Mouse (Mus musculus): Measurements from ENCODE around the gene Ccdc30.

Gene Ccdc30

GRCm38 (mm10) chr4:119415072-119415753 is at the start of gene Ccdc30:
Gene Ccdc30, minus strand, starts transcription at chr4:119415521.
- DNase-seq (ENCODE audit: low spot score) = peak; percentile 91

DNA sequence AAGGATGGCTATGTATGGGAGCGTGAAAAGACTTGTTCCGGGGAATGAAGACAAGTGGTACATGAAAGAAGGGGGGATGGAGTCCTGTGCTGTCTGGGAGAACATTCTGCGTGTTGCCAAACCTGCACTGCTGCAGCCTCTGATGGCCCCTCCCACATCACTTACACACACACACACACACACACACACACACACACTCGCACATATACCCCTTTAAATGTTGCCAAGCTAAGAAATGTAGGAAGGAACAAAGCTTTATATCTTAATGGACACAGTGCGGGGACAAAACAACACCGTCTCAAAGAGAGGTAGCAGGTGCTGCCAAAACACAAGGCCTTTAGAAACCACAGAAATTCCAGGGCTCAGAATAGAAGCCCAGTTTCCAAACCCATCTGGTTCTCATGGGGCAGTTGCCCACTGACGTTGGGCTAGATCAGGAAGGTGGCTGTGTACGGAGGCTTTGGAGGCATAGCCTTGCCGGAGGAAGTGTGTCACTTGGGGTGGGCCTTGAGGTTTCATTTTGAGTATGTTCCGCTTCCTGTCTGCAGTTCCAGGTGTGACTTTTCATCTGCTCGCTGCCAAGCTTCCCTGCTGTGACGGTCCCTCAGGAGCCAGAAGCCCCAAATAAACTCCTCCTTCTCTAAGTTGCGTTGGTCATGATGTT is 48.6 kb upstream of the Ccdc30 start:
- no peak for DNase-seq (ENCODE audit: low spot score)

- peak; percentile 21 for DNase-seq (ENCODE audit: low spot score)
Observed at GRCm38 (mm10) chr4:119462858-119463755, 47.8 kb upstream of the Ccdc30 start.

DNA sequence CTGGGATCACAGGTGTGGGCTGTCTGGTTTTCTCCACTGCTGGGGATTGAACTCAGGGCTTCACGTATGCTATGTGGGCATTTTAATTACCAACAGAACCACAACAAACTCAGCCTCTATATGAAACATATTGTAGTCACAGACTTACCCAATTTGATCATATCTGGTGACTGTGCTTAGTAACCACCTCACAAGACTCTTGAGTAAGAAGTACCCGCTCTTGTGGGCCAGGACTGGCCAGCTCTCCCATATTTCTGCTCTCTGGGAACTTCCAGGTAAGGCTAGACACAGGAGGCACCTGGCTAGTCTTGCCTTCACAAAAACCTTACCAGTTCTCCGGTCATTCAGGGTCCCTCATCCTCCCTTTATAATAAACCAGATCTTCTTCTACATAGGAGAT is 47.1 kb upstream of the Ccdc30 start:
- DNase-seq (ENCODE audit: low spot score) = no peak

GRCm38 (mm10) chr4:119460728-119461141 is 45.4 kb upstream of the Ccdc30 start:
- peak; percentile 78 for DNase-seq (ENCODE audit: low spot score)

DNA sequence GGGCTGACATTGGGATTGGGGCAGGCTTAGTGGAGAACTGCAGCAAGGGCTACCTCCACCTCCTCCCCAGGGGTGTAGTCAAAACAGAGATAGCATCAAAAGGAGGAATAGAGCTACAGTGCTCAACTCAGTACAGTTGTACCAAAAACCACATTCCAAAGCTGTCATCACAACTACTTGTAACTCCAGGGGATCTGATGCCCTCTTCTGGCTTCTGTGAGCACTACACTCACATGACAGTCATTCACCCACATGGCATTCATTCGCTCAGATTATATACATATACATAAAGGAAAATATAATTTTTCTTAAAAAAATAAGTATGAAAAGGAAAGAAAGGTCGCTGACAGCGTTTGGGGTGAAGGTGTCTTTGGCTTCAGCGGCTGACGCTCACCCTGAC is 45.0 kb upstream of the Ccdc30 start:
- DNase-seq (ENCODE audit: low spot score) = no peak

DNA sequence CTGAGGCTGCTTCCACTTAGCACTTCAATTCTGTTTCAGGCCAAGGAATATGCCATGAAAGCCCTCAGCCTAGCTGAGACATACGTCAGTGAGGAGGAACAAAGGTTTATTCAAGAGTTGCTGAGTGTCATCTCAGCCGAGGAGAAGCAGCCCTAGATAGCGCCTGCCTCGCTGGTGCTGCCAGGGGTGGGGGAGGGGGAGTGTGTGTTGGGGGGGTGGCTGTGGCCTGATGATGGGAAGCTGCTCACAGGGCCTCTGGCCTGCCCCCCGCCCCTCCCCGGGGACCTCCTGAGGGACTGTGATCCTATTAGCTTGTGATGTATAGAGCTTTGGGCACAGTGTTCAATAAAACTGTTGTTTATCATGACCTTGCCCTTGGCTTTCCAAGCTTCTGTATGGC is 38.2 kb upstream of the Ccdc30 start:
- no peak for DNase-seq (ENCODE audit: low spot score)

- no peak for DNase-seq (ENCODE audit: low spot score)
Observed at GRCm38 (mm10) chr4:119453128-119453527, 37.8 kb upstream of the Ccdc30 start.

DNA sequence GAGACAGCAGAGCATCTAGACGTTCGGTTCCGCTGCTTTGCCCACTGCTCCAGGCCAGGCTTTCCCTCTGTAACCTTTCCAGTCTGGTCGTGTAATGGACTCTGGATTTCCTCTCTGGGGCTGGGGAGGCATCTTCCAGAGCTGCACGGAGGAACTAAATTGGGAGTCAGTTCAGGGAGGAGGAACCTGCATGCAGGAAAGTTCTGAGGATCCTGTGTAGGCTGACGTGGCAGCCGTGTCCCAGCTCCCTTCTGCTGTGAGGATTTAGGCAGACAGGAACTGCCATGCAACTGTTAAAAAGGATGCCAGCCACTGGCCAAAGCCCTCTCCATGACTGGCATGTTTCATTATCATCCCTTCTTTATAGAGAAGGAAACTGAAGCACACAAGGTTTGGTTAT is 35.1 kb upstream of the Ccdc30 start:
- no peak for DNase-seq (ENCODE audit: low spot score)

DNA sequence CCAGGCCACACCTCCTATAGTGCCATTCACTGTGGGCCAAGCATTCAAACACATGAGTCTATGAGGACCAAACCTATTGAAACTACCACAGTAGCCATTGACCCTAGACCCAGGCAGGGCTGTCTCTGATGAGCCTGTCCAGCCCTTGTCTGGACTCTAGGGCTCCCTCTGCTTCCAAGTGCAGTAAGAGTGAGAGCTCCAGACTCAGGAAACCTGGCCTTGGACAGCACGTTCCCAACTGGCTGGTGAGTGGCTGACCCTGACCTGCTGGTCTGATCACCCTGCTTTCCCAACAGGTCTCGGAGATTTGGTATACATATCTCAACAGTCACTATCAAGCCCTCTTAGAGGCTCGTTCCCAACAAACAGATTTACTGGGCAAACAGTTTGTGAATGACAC is 32.5 kb upstream of the Ccdc30 start:
- DNase-seq (ENCODE audit: low spot score) = no peak

DNA sequence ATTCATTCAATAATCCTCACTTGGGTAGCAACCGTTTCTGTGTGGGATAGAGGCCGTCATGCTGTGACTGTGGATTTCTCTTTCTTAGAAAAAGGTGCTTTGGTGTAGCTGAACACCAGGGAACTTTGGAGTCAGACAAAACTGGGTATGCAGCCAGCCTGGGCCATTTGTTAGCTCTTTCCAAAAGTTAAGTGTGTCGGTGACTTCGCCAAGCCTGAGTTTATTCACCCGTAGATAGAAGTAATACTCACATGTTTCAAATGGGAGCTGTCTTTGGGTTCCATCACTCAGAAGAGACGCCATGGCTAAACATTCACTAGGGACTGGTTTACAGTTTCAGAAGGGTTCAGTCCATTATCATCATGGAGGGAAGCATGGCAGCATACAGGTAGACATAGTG is 31.9 kb upstream of the Ccdc30 start:
- DNase-seq (ENCODE audit: low spot score) = no peak

DNA sequence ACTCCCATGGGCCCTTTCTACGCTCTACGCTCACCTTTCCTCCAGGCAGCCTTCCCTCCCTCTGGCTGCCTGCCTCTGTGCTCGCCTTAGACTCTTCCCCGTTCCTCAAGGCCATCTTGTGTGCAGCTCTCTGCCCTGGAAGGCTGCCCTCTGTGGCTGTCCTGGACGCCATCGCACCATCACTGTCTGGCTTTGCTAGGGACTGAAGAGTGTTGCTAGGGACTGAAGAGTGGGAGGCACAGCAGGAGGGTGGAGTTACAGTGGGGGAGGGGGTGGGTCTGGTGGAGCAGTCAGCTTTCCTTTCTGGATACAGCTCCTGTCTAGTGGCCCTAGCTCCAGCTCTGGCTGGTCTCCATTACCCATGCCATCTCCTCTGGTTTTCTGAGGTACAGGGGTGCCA is 27.2 kb upstream of the Ccdc30 start:
- DNase-seq (ENCODE audit: low spot score) = no peak

DNA sequence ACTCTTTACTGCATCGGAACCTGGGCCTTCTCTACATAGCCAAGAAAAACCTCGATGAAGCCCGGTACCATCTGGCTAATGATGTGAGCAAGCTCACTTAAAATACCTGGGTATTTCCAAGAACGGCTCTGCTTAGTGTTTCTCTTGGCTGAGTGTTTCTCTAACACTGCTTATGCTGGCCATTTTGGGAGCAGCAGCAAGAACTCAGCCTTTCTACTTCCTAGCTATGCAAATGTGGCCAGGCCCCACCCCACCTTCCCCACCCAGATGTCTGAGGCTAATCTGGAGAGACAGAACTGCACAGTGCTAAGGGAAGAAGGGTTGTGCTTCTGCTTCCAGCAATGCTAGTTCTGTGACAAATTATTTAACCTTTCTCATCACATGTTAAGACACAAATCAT is 26.5 kb upstream of the Ccdc30 start:
- no peak for DNase-seq (ENCODE audit: low spot score)

DNA sequence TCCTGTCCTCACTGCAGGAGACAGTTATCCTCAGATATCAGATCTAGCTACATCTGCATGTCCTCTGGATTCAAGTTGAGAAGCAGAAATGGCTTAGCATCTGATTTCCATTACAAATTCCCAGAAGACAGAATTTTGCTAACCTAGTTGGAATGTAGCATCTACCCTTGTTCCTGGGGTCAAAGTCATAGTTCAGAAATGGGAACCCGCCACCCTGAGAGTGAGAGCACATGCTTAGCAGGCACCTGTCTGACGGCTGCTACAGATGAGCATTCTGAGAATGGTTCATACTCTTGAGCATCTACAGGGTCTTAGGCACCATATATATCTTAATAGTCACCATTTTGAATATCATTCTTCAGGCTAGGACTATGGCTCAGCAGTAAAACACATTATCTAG is 22.6 kb upstream of the Ccdc30 start:
- DNase-seq (ENCODE audit: low spot score) = no peak

DNA sequence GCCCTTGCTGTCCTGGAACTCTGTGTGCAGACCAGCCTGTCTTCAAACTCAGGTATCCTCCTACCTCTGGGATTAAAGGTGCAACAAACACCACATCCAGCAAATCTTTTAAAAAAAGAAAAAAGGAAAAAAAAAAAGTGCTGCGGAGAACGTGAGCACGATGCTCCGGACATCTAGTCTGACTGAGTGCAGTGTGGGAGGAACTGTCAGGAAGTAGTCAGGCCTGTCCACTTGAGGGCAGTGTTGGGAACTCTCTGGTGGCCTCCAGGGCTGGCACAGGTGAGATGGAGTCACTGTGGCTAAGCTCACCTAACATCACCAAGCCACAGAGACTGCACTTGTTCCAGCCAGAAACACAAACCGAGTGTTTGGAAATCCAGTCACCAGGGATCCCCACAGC is 15.4 kb upstream of the Ccdc30 start:
- no peak for DNase-seq (ENCODE audit: low spot score)

- no peak for DNase-seq (ENCODE audit: low spot score)
Observed at GRCm38 (mm10) chr4:119427680-119428079, 12.4 kb upstream of the Ccdc30 start.

DNA sequence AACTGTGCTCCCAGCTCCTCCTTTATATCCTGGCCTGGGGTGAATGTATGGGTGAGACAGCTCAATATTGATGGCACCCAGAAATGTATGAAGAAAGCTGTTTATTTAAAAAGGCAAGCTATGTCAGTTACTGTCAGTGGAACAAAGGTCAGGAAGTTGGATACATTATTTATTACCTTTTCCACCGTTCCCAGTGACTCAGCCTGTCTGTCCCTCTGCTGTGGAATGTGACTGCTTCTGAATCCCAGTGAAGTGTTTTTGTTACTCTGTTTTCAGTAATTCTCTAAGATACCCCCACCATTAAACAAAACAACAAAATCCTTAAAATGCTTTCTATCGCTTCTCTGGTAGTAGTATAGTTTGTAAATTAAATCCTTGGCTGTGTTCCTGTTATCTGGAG is 10.3 kb upstream of the Ccdc30 start:
- DNase-seq (ENCODE audit: low spot score) = no peak

DNA sequence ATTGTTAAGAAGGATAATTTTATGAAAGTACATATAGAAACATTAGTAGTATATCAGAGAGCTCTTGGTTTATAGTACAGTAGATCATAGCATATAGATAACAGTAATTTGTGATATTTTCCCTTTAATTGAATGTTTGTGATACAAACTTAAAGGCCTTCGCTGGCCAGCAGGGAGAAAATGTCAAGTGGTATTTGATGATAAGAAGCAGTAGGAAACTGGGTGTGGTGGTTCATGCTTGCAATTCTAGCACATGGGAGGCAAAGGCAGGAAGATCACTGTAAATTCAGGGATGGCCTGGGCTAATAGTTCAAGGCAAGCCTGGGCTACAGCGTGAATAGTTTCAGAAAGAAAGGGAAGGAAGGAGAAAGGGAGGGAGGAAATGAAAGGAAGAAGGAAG is 9.8 kb upstream of the Ccdc30 start:
- no peak for DNase-seq (ENCODE audit: low spot score)

- DNase-seq (ENCODE audit: low spot score) = peak; percentile 76
Observed at GRCm38 (mm10) chr4:119422294-119422964, 7.1 kb upstream of the Ccdc30 start, which contains the start of the genes Ppcs and Zmynd12. Gene Ppcs, minus strand, starts transcription at chr4:119422420. Gene Zmynd12, plus strand, starts transcription at chr4:119422814.

GRCm38 (mm10) chr4:119421921-119422293 is 6.6 kb upstream of the Ccdc30 start:
- no peak for DNase-seq (ENCODE audit: low spot score)

- no peak for DNase-seq (ENCODE audit: low spot score)
Observed at GRCm38 (mm10) chr4:119421191-119421590, 5.9 kb upstream of the Ccdc30 start.

GRCm38 (mm10) chr4:119417894-119418293 is 2.6 kb upstream of the Ccdc30 start:
- DNase-seq (ENCODE audit: low spot score) = no peak
